Mouse (Mus musculus): ENCODE data around the gene E130309D02Rik. TPM values are rescaled to one million over a fixed set of nuclear protein-coding genes. Genes with fewer than 3 reads are reported as not detected.

The E130309D02Rik gene
- 1 to 10 TPM; 5.5 to 8.5 TPM for polyA plus RNA-seq (2017; shearing (Covaris generic))

DNA sequence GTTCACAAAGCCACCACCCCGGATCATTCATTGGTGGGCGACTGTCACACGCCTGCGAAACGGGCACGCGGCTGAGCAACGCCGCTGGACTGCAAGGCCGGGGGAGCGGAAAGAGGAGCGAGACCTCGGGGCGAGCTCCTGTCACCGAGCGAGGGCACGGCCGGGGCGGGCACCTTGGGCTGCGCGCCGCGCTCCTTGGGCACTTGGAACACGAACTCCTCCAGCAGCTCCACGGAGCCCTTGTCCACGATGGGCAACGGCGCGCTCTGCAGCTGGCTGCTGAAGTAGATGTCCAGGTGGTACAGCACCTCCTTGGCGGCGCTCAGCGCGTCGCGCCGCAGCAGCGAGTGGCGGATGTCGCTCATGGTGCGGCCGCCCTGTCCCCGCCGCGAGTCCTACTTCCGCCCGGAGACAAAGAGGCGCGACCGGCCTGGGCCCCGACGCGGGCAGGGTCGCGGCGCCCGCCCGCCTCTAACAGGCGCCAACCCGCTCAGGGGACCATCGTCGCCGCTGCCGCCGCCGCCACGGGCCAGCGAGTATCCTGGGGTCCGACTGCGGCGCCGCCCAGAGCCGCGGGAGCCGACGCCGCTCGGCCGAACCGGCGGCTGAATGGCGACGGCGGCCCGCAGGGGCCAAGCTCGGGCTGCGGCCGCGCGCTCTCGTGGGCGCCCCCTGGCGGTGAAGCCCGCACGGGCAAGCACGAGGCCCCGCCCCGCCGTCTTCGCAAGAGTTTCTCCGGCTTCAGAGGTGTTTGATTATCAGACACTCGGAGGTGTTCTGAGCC is at the start of gene E130309D02Rik:
TSS of gene E130309D02Rik (minus strand) at position 631 of the 784 bp plus-strand sequence.
- peak; percentile 83 for ATAC-seq

DNA sequence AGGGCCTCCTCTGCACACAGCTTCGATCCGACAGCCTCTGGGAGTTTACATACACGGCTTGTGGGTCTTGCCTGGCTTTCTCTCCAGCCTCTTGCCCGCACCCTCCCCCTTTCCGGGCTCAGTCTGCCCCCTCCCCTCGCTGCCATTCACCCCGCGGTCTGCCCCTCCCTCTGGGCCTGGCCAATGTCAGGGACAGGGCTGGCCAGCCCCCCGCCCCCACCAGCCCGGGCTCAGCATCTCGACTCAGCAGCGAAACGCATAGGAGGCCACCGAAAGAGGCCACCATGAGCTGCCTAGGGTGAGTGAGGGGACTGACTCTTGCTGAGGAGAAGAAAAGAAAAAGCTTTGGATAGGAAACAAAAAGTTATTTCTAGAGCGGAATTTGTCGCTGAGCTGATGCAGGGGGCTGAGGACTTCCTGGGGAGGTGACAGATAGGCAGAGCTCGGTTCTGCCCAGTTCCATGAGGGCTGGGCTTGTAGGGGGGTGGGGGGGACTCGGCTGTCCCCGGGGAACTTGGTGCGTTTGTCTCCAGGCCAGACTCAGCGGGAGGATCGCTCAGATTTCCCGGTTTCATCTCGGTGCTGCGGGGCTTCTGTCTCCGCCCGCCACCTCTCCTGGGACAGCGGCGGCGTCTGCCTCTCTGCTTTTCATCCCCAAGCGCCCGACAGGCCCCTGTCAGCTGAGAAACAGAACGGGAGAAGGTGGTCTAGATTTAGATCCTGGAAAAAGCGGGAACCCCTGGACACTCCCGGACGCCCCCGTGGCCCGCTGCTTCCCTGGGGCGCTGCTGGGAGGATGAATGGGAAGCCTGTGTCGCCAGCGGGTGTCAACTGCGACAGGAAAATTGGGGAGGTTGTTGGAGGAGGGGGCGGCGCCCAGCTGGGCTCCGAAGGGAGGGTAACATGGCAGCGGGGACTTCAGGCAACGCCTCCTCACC is 48.8 kb upstream of the E130309D02Rik start:
- ATAC-seq: no peak

DNA sequence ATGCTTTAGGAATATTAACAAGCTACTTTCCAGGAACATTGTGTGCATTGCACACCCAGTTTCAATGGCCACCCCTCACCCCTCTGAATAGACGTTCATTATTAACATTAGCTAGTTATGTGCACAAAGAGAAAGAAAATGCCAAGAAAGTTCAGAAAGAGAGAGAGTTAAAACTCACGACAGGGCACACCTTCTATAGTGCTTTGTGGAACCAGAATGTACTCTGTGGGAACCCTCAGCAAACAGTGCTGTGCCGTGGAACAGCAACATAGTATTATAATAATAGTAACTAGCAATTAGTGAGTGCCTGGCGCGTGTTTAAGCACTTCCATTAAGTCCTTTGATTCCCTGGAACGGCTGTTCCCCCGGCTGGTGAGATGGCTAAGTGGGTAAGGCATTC is 46.3 kb upstream of the E130309D02Rik start:
- no peak for ATAC-seq

DNA sequence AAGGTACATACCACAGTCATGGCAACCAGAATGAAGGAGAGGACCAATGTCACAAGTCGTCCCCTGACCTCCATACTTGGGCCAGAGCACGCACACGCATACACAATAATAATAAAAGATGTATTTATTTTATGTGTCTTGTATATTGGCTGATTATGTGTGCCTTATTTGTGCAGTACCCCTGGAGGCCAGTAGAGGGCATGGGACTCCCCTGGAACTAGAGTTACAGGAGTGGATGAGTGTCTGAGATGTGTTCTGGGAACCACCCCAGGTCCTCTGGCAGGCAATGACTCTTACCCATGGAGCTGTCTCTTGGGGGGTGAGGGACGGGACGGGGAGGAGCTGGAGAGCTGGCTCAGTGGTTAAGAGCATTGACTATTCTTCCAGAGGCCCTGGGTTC is 44.8 kb upstream of the E130309D02Rik start:
- ATAC-seq: no peak

DNA sequence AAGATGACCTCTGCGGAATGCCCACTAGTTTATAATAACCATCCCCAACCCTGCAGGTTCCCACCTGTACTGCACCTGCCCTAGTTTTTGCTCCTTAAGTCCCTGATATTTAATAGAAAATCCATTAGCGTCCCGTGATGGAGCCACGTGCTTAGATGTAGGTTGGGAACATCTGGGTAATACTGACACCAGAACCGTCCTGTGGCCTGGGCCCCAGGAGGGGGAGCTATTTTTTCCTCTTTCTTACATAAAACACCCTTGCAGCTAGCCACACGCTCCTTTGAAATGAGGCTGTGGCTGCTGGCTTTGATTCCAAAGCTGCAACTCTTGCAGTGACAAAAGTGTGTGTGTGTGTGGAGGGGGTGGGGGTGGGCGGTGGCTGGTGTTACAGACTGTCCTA is 44.1 kb upstream of the E130309D02Rik start:
- ATAC-seq: no peak

DNA sequence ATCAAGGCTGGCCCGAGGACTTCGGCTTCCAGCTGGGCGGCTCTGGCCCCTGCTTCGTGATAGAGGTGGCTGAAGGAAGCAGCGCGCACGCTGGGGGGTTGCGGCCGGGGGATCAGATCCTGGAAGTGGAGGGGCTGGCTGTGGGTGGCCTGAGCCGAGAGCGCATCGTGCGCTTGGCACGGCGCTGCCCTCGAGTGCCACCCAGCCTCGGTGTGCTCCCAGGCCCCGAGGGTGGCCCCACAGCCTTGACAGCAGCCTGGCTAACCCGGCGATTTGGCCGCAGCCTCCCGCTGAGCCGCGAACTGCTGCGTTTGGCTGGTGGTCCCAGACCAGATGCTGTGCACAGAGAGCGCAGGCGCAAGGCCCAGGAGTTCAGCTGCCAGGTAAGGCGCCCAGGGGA is 42.4 kb upstream of the E130309D02Rik start:
- no peak for ATAC-seq

DNA sequence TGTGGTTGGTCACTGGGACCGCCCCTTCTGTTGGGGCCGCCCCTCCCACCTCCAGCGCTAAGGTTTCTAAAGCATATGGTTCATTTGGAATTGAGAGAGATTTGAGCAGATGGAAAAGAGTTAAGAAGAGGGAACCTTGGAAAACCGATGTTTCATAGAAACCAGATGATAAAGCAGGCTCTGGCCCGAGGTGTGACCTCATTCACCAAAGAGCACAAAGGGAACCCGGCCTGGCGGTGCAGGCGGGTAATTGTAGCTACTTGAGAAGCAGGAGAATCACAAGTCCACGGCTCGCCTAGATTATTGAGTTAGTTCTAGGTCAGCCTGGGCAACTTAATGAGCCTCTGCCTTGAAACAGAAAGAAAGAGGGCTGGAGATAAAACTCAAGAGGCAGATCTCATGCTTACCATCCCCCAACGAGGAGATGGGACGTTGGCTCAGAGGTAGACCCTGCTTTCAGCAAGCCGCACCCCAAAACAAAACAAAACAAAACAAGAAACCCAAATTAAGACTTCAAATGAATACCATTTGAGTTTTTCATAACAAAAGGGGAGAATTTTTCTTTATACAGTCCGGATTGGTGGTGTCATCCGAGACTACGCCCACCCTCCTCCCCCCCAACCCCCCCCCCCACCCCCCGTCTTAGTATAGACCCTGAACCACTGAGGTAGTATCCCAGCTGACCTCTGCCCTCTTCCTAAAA is 41.7 kb upstream of the E130309D02Rik start, which contains the start of gene Grid2ip:
TSS of gene Grid2ip (plus strand) at position 653 of the 703 bp plus-strand sequence.
- ATAC-seq: no peak

DNA sequence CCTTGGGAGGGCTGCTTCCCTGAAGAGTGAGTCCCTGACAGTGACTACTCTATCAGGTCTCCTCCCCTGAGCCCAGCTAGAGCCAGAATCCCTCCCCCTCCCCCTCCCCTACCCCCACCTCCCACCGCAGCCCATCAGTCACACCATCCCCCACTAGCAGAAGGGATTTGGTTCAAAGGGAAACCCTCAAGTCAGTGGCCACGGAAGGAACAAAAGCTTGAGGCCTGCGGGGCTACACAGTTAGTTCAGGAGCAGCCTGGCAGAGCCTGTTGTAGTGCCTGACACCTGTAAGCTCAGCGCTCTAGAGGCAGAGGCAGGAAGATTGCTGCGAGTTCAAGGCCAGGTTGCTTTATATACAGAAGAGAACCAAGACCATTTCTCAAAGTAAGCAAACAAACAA is 40.9 kb upstream of the E130309D02Rik start:
- ATAC-seq: no peak

DNA sequence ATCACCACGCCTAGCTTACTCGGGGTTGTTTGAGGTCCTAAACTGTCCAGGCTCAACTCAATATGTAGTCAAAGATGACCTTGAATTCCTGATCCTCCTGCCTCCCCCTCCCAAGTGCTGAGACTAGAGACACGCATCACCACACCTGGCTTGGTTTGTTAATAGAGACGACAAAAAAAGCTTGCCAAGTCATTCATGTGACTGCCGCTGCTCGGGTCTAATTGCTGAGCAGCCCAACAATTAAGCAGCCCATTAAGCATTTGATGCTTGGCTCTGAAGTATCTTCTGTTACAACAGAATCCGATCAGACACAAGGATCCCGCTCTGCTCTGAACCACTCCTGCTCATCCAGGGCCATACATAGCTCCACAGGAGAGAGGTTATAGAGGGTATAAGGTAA is 31.2 kb upstream of the E130309D02Rik start:
- no peak for ATAC-seq

DNA sequence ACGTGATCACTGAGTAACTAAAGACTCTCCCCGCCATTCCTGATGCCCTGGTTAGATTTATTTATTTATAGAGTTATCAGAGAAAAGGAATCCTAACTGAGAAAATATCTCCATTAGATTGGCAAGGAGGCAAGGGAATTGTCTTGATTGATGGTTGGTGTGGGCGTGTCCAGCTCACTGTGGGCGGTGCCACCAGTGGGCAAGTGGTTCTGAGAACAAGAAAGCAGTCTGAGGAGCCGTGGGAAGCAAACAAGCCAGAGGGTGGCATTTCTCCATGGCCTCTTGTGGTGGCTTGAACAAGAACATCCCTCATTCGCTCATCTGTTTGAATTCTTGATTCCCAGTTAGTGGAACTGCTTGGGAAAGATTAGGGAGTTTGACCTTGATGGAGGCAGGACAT is 24.4 kb upstream of the E130309D02Rik start:
- no peak for ATAC-seq

DNA sequence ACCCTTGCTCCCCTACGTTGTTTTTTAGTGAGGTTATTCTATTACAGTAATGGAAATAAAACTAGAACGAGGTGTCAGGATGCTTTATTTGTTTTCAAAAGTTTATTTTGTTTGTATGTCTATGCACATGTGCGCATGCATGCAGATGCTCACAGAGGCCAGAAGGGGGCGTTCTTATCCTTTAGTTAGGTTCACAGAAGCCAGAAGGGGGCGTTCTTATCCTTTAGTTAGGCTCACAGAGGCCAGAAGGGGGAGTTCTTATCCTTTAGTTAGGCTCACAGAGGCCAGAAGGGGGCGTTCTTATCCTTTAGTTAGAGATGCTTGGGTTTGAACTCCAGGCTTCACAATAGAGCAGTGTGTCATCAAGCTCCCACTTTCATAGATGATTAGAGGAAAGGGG is 21.4 kb upstream of the E130309D02Rik start:
- no peak for ATAC-seq

DNA sequence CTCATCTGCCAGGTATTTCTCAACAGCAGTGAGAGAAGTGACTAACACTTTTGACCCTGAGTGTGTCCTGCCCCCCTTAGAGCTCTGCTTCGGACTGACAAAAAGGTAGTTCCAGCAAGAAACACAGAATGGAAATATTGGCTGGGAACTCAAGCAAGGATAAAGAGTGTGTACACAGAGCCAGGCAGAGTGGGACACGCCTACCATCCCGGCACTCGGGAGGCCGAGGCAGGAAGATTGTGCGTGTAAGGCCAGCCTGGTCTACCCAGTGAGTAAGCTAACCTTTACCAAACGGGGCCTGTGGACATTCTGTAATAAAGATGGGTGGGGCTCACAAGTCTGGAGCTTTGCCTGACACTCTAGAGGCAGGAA is 19.9 kb upstream of the E130309D02Rik start:
- ATAC-seq: no peak

DNA sequence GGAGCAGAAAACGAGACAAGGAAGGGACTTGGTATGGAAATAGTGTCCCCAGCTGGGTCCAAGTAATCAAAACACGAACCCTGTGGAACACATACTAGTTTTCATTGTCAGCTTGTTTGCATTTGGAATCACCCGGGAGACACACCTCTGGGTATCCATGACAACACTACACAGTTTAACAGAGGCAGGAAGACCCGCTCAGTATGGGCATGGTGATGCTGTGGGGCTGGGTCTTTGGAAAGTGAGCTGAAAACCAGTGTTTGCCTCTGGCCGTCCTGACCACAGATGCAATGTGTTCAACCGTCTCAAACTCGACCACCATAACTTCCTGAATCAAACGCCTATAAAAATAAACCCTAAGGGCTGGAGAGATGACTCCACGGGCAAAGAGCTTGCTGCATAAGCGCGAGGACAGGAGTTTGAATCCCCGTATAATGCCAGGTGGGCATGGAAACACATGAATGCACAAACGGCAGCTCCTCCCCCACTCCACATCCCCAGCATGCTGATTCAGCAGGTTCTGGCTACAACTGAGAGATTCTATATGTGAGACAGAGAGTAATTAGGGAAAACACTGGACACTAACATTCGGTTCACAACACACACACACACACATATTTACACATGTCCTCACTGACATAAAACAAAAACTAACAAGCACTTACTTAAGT is 19.4 kb upstream of the E130309D02Rik start:
- ATAC-seq: no peak

DNA sequence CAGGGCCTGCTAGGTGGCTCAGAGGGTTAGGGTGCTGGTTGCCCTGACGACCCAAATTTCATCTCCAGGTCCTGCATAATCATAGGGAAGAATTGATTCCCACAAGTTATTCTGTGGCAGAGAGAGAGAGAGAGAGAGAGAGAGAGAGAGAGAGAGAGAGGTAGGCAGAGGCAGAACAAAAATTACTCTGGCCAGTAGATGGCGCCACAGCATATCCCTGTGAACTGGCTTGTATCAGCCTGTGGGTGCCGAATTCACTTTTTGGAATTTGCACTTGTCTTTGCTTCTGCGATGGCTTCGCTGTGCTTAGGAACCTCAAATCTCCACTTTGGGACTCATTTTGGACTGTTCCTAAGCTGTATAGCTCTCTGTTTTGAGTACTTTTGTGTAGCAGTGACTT is 18.7 kb upstream of the E130309D02Rik start:
- ATAC-seq: peak; percentile 45

DNA sequence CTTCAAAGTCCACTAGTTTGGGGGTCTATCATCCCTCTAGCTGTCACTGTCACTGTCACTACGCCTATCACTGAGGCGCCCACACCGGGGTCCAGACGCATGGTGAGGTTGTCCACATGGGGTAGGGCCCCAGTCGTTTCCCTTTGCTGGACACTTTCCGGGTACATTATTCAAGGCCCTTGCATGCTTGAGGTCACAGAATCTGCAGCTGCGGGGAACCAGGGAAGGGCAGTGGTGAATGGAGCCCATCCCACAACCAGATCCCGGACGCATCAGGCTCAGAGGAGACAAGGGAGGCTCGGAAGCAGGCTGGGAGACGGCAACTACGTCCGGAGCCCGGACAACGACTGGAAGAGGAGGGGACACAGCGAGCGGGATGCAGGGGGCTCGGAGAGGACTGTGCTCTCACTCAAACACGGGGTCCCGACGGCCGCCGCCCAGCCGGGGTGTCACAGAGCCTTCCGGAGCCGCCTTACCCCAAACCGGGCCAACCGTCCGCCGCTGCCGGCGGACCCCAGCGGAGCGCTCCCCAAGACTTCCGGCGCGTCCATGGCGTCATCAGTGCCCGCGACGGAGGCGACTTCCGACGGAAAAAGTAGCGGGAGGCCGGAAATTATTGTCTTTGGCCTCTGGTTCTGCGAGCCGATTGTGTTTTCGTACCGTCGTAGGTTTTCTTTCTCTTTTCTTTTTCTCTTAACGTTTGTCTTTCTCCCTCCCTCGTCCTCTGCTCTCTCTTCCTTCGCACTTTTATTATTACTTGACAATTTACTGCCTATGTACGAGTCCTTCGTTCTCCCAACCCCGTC is 13.7 kb upstream of the E130309D02Rik start, which contains the start of gene Zdhhc4:
TSS of gene Zdhhc4 (minus strand) at position 567 of the 806 bp plus-strand sequence.
- peak; percentile 89 for ATAC-seq

DNA sequence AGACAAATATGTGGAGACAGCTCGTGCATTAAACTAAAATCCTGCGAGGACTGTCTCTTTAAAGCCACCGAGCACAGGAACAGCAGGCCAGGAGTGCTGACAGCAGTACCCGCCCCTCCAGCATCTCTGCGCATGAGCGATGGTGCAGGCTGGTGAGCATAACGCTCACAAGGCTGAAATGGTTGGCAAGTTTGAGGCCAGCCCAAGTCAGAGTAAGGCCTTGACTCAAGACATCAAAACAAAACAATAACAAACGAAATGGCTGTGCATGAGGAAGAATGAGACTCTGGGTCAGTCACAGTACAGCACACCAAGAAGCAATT is 2.1 kb upstream of the E130309D02Rik start:
- ATAC-seq: no peak

DNA sequence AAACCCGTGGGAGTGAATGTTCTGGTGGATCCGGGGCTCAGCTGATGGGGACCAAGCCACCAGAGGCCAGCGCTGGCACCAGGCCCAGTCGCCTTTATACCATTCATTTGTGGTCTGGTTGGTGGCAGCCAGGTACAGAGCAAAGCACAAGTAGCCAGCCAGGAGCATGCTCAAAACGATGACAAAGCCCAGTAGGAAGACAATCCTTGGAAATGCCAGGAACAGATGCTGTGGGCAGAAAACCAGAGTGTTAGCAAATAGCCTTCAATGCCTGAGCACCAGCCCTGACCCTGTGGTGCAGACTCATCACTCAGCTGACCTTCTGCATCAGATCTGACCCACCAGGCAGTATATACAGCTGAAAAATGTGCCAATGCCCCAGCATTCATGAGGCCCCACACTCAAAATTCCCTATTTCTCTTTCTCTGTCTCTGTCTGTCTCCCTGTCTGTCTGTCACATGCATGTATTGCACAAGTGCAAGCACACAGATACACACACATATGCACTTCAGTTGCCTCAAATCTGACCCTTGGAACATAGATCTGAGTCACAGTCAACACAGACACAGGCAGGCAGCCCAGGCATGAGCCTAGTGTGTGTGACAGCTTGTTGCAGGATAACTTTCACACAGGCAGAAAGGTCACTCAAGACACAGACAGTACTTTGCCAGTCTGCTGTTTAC is 1.6 kb upstream of the E130309D02Rik start:
- ATAC-seq: no peak

DNA sequence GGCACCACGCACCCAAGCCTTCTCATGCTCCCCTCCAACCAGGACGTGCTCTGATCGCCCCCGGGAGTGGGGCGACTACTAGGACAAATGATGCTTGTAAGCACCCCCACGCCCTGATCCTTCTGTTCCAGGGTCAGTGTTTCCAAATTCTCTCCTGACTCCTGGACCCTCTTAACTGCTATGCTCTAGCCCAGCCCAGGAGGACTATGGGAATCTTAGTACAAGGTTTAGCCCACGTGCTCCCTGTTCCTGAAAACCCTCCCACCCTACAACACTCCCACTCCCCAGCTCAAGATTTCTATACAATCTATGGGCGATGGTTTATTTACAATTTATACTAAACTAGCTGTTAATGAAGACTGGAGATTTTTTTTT is 341 bp upstream of the E130309D02Rik start:
- ATAC-seq: peak; percentile 13

DNA sequence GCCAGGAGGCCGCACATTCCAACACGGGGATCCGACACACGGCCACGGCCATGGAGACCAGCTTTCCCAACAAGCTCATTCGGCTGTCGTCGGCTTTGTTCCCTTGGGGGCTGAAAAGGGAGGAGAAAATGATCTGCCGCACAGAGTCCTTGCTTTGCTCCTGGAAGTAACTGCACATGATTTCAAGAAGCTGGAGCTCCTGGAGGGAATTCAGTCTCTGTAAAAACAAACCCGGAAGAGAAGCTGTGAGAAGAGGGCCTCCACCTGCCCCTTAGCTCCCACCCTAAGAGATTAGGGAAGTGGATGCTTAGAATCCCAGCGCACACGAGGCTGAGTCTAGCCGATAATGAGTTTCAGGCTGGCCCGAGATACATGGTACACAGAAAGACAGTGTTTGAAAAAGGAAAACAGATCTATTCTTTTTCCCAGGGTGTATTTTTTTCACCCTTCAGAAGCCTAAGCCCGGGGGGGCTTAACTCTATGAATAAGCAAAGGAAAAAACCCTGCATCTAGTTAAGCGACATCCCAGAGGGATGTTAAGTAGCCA is 904 bp downstream of the E130309D02Rik start:
- no peak for ATAC-seq

DNA sequence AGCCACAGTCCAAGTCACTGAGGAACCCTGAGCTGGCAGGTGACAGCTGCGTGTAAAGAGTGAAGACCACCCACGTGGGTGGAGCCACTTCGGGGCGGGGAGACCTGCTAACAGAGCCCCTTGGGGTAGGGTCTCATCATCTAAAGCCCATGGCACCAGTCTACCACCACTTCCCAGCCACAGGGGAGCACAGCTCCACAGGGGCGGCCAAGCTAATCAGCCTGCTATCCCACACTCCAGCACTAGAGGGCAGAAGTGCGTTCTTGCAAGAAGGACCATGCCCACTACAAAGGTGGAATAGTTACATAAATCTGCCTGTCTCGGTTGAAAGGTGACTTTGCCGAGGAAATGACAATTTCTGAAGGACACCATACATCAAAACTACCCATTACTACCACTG is 3.3 kb downstream of the E130309D02Rik start:
- no peak for ATAC-seq

DNA sequence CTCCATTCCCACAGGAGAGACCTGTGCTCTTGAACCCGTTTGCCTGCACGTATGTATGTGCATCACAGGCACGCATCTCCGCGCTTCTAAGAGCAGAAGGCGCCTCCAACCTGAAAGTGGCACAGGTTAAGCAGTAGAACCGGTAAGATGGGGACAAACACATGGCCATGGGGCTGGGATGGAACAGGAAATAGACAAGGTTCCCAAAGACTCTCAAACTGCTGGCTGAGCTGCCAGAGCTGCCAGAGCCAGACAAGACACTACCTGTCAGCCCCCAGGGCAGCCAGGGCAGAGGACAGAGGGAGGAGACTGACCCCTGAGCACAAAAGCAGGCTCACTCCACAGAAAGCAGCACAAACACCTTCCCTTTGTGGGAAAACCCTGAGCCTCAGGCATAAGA is 5.2 kb downstream of the E130309D02Rik start:
- no peak for ATAC-seq
